Mouse (Mus musculus) olfactory bulb, adult 2 months (tissue): ENCODE results near the gene Rbm38. TPM values are rescaled to one million over a fixed set of nuclear protein-coding genes. Genes with fewer than 3 reads are reported as not detected.

Experiments
- H3K27ac ChIP-seq: fragments of 200-500 bp; 2 replicates; pipeline ENCODE4 v1.5.1; 2012; ENCODE audit warnings: low read depth, low read length; ENCODE audit not compliant: insufficient read depth
- H3K4me1 ChIP-seq: fragments of 200-500 bp; 2 replicates; pipeline ENCODE4 v1.6.1; 2012; ENCODE audit warnings: low read length; ENCODE audit not compliant: control insufficient read depth, insufficient read depth
- H3K4me3 ChIP-seq: fragments of 200-500 bp; 2 replicates; pipeline ENCODE4 v1.5.1; 2012; ENCODE audit warnings: mild to moderate bottlenecking, low read depth, low read length, moderate library complexity; ENCODE audit not compliant: insufficient read depth
- CTCF ChIP-seq: fragments of 200-500 bp; IDR thresholded peaks from 2 replicates; pipeline ENCODE4 v1.5.1; 2012; ENCODE audit warnings: low read depth, mild to moderate bottlenecking, low read length, moderate library complexity; ENCODE audit not compliant: insufficient read depth
- POLR2A ChIP-seq: fragments of 200-500 bp; IDR thresholded peaks from 2 replicates; pipeline ENCODE4 v1.6.1; 2012; ENCODE audit warnings: mild to moderate bottlenecking, low read depth, low read length, moderate library complexity; ENCODE audit not compliant: insufficient read depth
- WGBS: fragments of 180-500 bp; shearing (Covaris S2); methylation state at CpG from one replicate; pipeline ENCODE4 v1.1.7; 2018; 5-methylcytosine and 5-hydroxymethylcytosine counted together
- polyA plus RNA-seq: library from polyadenylated mRNA; stranded (reverse); fragments of >200 nt; gene quantifications from 2 replicates; pipeline ENCODE4 v1.2.4, GENCODE M21; 2012; ENCODE audit warnings: low replicate concordance; ENCODE audit not compliant: missing spikeins, insufficient read depth, insufficient read length

Rbm38 gene
- polyA plus RNA-seq: not detected in 2 replicates

GRCm38 (mm10) chr2:173020430-173020829 is at the start of gene Rbm38:
Rbm38 (plus strand) TSS chr2:173020498.
- WGBS: 45% methylated on average over 11 of the region's 11 CpGs
- no peak within 1 kb of the TSS for H3K27ac ChIP-seq
- peak within 1 kb of the TSS; percentile 39 for H3K4me3 ChIP-seq
- peaks cover 31% of the 10 kb centered on the region for H3K4me1 ChIP-seq
- no peak for TF ChIP-seq CTCF
- TF ChIP-seq POLR2A: no peak

DNA sequence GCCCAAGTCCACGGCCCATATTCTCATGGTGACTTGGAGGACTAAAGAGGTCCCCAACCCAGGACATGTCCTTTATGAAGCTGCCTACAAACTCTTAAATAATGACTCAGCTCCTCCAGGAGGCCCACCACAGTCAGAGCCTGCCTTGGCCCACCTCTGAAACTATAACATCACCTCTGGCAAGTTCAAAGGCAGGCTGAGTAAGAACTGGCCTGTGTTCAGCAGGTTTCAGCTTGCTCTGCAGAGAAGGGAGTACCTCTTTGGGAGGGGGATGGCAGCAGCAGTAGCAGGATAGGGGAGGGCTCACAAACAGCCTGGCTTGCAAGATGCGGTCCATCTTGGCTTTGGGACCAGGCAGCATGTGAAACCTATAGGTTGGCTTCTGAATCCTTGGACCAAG is 48.4 kb upstream of the Rbm38 start:
- WGBS: 96% methylated on average over 2 of the region's 2 CpGs

DNA sequence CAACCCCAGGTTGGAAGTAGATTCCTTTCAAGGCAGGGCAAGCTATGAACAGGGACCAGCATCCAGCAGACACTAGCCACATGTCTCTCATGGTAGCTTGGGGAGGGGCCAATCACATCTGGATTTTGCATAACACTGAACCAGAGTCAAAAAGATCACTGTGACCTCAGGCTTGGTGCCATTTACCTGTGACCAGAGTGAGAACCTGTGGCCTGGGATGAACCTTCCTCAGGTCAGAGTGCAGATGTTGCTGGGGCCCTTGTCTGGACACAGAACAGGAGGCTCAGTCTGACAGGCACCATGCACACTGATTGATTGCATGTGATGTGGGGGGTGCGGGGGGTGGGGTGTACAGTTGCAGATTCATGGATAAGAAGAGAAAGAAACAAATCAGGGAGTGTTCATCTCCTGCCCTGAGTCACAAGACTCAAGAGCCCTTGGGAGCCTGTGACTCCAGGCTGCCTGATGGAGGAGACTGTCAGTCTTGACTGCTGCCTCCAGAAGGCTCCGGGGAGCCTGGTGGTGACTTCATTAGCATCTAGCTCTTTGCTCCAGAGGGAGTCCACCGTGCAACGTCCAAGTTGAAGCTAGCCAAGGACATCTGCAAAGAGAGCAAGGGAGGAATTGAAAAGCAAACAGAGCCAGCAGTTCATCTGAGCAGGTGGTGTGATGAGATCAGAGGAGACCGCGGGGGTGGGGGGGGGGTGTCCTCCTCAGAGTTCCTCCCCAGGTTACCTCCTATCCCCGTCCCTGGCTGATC is 46.3 kb upstream of the Rbm38 start:
- no peak overlapping the region for H3K4me3 ChIP-seq
- no peak overlapping the region for H3K27ac ChIP-seq
- WGBS: 30% methylated on average over 7 of the region's 7 CpGs
- no peak for TF ChIP-seq POLR2A
- peaks cover 32% of the 10 kb centered on the region for H3K4me1 ChIP-seq

More for the DNA sequence above, 48.4 kb upstream of the Rbm38 start:
- peaks cover 20% of the 10 kb centered on the region for H3K4me1 ChIP-seq
- no peak overlapping the region for H3K27ac ChIP-seq
- no peak overlapping the region for H3K4me3 ChIP-seq
- TF ChIP-seq CTCF (no peak), POLR2A (no peak)

DNA sequence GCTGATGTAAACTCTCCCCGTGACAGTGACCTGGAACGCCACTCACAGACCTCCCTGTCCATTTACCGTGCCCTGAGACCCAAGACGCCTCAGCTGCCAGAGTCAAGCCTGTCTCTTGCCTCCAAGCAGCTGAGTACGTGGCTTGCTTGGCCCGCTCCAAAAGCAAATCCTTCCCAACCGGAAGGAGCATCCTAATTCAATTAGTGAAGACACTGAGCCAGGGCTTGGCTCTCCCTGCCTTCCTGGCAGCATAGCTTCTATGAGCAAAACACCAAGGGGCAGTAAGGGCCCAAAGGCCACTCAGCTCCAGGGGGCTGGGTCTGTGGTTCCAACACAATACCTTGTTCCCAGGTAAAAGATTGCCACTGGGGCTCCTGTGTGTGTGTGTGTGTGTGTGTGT is 45.6 kb upstream of the Rbm38 start:
- no peak overlapping the region for H3K27ac ChIP-seq
- peaks cover 32% of the 10 kb centered on the region for H3K4me1 ChIP-seq
- no peak for TF ChIP-seq CTCF
- no peak for TF ChIP-seq POLR2A
- H3K4me3 ChIP-seq: no peak overlapping the region
- WGBS: 65% methylated on average over 7 of the region's 7 CpGs

- 85% methylated on average over 6 of the region's 6 CpGs for WGBS
- Histone ChIP-seq H3K27ac (no peak overlapping the region), H3K4me1 (peaks cover 32% of the 10 kb centered on the region), H3K4me3 (no peak overlapping the region)
- no peak for TF ChIP-seq CTCF
- no peak for TF ChIP-seq POLR2A
Observed at GRCm38 (mm10) chr2:172975159-172975558, 45.1 kb upstream of the Rbm38 start.

- no peak for TF ChIP-seq CTCF
- WGBS: 49% methylated on average over 7 of the region's 7 CpGs
- Histone ChIP-seq H3K4me3 (no peak overlapping the region), H3K27ac (no peak overlapping the region), H3K4me1 (peaks cover 32% of the 10 kb centered on the region)
Observed at GRCm38 (mm10) chr2:172976661-172977238, 43.5 kb upstream of the Rbm38 start.

DNA sequence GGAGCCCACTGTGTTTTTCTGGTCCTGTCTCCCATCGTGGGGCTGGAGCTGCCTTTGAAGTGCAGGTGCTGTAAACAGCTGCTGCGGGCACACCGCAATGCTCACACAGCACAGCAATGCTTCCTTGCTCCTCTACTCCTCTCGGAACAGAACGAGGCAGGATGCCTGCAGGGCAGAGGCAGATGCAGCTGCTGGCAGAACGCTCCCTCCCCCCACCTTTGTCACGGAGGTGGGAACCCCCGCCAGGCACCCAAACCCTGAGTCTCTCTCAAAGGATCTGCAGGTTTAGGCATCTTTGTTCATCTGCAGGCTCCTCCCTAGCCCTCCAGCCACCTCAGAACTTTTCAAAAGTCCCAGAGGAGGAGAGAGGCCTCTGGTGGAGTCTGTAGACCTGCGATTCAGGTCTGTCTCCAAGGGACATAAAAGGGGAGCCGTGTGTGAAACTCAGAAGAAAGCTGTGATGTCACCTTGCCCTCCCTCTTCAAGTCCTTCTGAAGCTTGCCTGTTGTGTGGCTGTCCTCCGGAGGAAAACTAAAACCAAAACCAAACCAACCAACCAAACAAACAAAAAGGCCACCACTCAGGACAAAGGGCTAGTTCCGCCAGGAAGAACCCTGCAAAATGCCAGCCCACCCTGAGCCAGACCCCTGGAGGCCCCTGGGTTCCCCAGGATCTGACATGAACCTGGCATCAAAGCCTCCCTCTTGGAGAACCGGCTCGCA is 42.7 kb upstream of the Rbm38 start, which contains the start of gene Spo11:
Spo11 (plus strand) TSS at position 292 of the 722 bp plus-strand sequence.
- Histone ChIP-seq H3K27ac (no peak within 1 kb of the TSS; the same call in 1 of the 2 replicates), H3K4me3 (peak within 1 kb of the TSS; percentile 2; the same call in 1 of the 2 replicates), H3K4me1 (peaks cover 32% of the 10 kb centered on the region)
- TF ChIP-seq CTCF (no peak), POLR2A (no peak)
- WGBS: 26% methylated on average over 14 of the region's 14 CpGs

GRCm38 (mm10) chr2:172978131-172978633 is 42.1 kb upstream of the Rbm38 start:
- peaks cover 32% of the 10 kb centered on the region for H3K4me1 ChIP-seq
- H3K27ac ChIP-seq: no peak overlapping the region; the same call in 1 of the 2 replicates
- TF ChIP-seq POLR2A (no peak), CTCF (no peak)
- WGBS: 67% methylated on average over 4 of the region's 4 CpGs
- no peak overlapping the region for H3K4me3 ChIP-seq
